Mouse (Mus musculus) lung, adult 2 months (tissue): ENCODE data around the gene Stim2. TPM values are rescaled to one million over a fixed set of nuclear protein-coding genes. Genes with fewer than 3 reads are reported as not detected.

Experiments
- DNase-seq: peaks from one replicate; pipeline ENCODE4 v3.0.0; 2022
- H3K4me1 ChIP-seq: fragments of 200-500 bp; 2 replicates; pipeline ENCODE4 v1.6.1; 2011; ENCODE audit warnings: low read length; ENCODE audit not compliant: control insufficient read depth, insufficient read depth
- H3K4me3 ChIP-seq: fragments of 200-500 bp; replicated peaks from 2 replicates; pipeline ENCODE3; 2011; ENCODE audit warnings: low read depth, mild to moderate bottlenecking, control low read depth, low read length; ENCODE audit errors: extremely low read depth
- CTCF ChIP-seq: fragments of 200-500 bp; IDR thresholded peaks from 2 replicates; pipeline ENCODE4 v1.5.1; 2011; ENCODE audit warnings: mild to moderate bottlenecking, low read length, control low read depth; ENCODE audit not compliant: insufficient read depth
- POLR2A ChIP-seq: fragments of 200-500 bp; IDR thresholded peaks from 2 replicates; pipeline ENCODE4 v1.6.1; 2011; ENCODE audit warnings: low read depth, mild to moderate bottlenecking, control low read depth, low read length, borderline replicate concordance; ENCODE audit errors: extremely low read depth
- WGBS: fragments of 180-500 bp; shearing (Covaris S2); methylation state at CpG from one replicate; pipeline ENCODE4 v1.1.7; 2018; 5-methylcytosine and 5-hydroxymethylcytosine counted together
- polyA plus RNA-seq: library from polyadenylated mRNA; depleted of rRNA; stranded (reverse); fragments of >200 nt; gene quantifications from 2 replicates; pipeline ENCODE4 v1.2.3, GENCODE M21; 2012

The Stim2 gene
- polyA plus RNA-seq, 1 experiment = 34.2 TPM

GRCm38 (mm10) chr5:54042013-54042412, 43.7 kb downstream of the Stim2 start:
- Histone ChIP-seq H3K4me3 (no peak overlapping the region), H3K4me1 (peaks cover 9% of the 10 kb centered on the region)
- no peak for DNase-seq
- TF ChIP-seq CTCF (no peak), POLR2A (no peak)
- 92% methylated on average over 7 of the region's 7 CpGs for WGBS

- H3K4me3 ChIP-seq = no peak overlapping the region
- 56% methylated on average over 3 of the region's 3 CpGs for WGBS
- DNase-seq = no peak
- TF ChIP-seq POLR2A (no peak), CTCF (no peak)
- H3K4me1 ChIP-seq = peaks cover 18% of the 10 kb centered on the region
These were observed 47.2 kb downstream of the Stim2 start for GRCm38 (mm10) chr5:54045523-54045922.

- no peak for DNase-seq
- TF ChIP-seq CTCF (no peak), POLR2A (no peak)
- H3K4me1 ChIP-seq = peaks cover 21% of the 10 kb centered on the region
- WGBS = 76% methylated on average over 1 of the region's 1 CpGs
- H3K4me3 ChIP-seq = no peak overlapping the region
These were observed 48.1 kb downstream of the Stim2 start for GRCm38 (mm10) chr5:54046432-54046831.

- 51% methylated on average over 4 of the region's 4 CpGs for WGBS
- no peak for TF ChIP-seq CTCF
- no peak for TF ChIP-seq POLR2A
- H3K4me3 ChIP-seq = no peak overlapping the region
- H3K4me1 ChIP-seq = peaks cover 32% of the 10 kb centered on the region
- no peak for DNase-seq
These were observed 50.9 kb downstream of the Stim2 start for GRCm38 (mm10) chr5:54049145-54049733.

- 75% methylated on average over 5 of the region's 5 CpGs for WGBS
- H3K4me1 ChIP-seq = peaks cover 32% of the 10 kb centered on the region
- DNase-seq = no peak
- TF ChIP-seq POLR2A = no peak
- TF ChIP-seq CTCF = no peak
- no peak overlapping the region for H3K4me3 ChIP-seq
These were observed 51.6 kb downstream of the Stim2 start for GRCm38 (mm10) chr5:54049940-54050339.

GRCm38 (mm10) chr5:54051056-54051455, 52.8 kb downstream of the Stim2 start:
- WGBS = 79% methylated on average over 3 of the region's 3 CpGs
- H3K4me1 ChIP-seq = peaks cover 34% of the 10 kb centered on the region
- no peak overlapping the region for H3K4me3 ChIP-seq
- no peak for DNase-seq
- TF ChIP-seq CTCF (no peak), POLR2A (no peak)

GRCm38 (mm10) chr5:54052205-54052604, 53.9 kb downstream of the Stim2 start:
- no peak for DNase-seq
- H3K4me3 ChIP-seq = no peak overlapping the region
- H3K4me1 ChIP-seq = peaks cover 31% of the 10 kb centered on the region
- TF ChIP-seq CTCF (no peak), POLR2A (no peak)
- 88% methylated on average over 6 of the region's 6 CpGs for WGBS

- 62% methylated on average over 7 of the region's 7 CpGs for WGBS
- no peak overlapping the region for H3K4me3 ChIP-seq
- TF ChIP-seq POLR2A (no peak), CTCF (no peak)
- H3K4me1 ChIP-seq = peaks cover 24% of the 10 kb centered on the region
- no peak for DNase-seq
These were observed 55.5 kb downstream of the Stim2 start for GRCm38 (mm10) chr5:54053673-54054366.

- DNase-seq = no peak
- WGBS = 55% methylated on average over 6 of the region's 6 CpGs
- H3K4me3 ChIP-seq = no peak overlapping the region
- peaks cover 18% of the 10 kb centered on the region for H3K4me1 ChIP-seq
- no peak for TF ChIP-seq CTCF
- TF ChIP-seq POLR2A = no peak
These were observed 58.0 kb downstream of the Stim2 start for GRCm38 (mm10) chr5:54056266-54056665.

- 54% methylated on average over 6 of the region's 6 CpGs for WGBS
- DNase-seq = no peak
- TF ChIP-seq POLR2A (no peak), CTCF (no peak)
- Histone ChIP-seq H3K4me1 (peaks cover 2% of the 10 kb centered on the region; the same call in 1 of the 2 replicates), H3K4me3 (no peak overlapping the region)
These were observed 61.7 kb downstream of the Stim2 start for GRCm38 (mm10) chr5:54059998-54060397.
